Mouse (Mus musculus) heart, embryonic 13.5 days (tissue): ENCODE measurements around the gene Adora2b. TPM values are rescaled to one million over a fixed set of nuclear protein-coding genes. Genes with fewer than 3 reads are reported as not detected.

ENCODE experiments used
- ATAC-seq: fragments of 200-750 bp; cut with Nextera tagmentation; 2 replicates; pipeline ENCODE4 v1.8.0; 2017; ENCODE audit warnings: moderate TSS enrichment; ENCODE audit not compliant: insufficient number of reproducible peaks, low FRiP score, low TSS enrichment; ENCODE audit errors: extremely low read depth
- H3K27ac ChIP-seq: fragments of 300-500 bp; sonication (generic); replicated peaks from 2 replicates; pipeline ENCODE4 v1.5.1; 2015; ENCODE audit warnings: moderate library complexity, mild to moderate bottlenecking, inconsistent platforms
- H3K27me3 ChIP-seq: fragments of 300-500 bp; sonication (generic); replicated peaks from 2 replicates; pipeline ENCODE4 v1.6.1; 2015; ENCODE audit warnings: mild to moderate bottlenecking, inconsistent platforms
- H3K36me3 ChIP-seq: fragments of 300-500 bp; sonication (generic); 2 replicates; pipeline ENCODE4 v1.6.1; 2015; ENCODE audit warnings: mild to moderate bottlenecking, inconsistent platforms
- H3K4me1 ChIP-seq: fragments of 300-500 bp; sonication (generic); 2 replicates; pipeline ENCODE4 v1.6.1; 2015; ENCODE audit warnings: inconsistent platforms
- H3K4me2 ChIP-seq: fragments of 300-500 bp; sonication (generic); 2 replicates; pipeline ENCODE4 v1.6.1; 2015; ENCODE audit warnings: inconsistent platforms, mild to moderate bottlenecking, moderate library complexity
- H3K4me3 ChIP-seq: fragments of 300-500 bp; sonication (generic); 2 replicates; pipeline ENCODE4 v1.5.1; 2015; ENCODE audit warnings: moderate library complexity, mild to moderate bottlenecking, inconsistent platforms
- H3K9ac ChIP-seq: fragments of 300-500 bp; sonication (generic); 2 replicates; pipeline ENCODE4 v1.6.1; 2015; ENCODE audit warnings: inconsistent platforms, mild to moderate bottlenecking, moderate library complexity
- H3K9me3 ChIP-seq: fragments of 300-500 bp; sonication (generic); 2 replicates; pipeline ENCODE4 v1.6.1; 2016; ENCODE audit warnings: inconsistent platforms
- WGBS: fragments of 180-500 bp; shearing (Covaris S2); methylation state at CpG from one replicate; pipeline ENCODE4 v1.1.7; 2015; ENCODE audit warnings: mixed read lengths; 5-methylcytosine and 5-hydroxymethylcytosine counted together
- polyA plus RNA-seq: library from polyadenylated mRNA; unstranded; fragments of >200 nt; fragmentation: Nextera tagmentation; extraction: Ambion mirVana; gene quantifications from 2 replicates; pipeline ENCODE4 v1.2.1, GENCODE M21; 2015

Adora2b gene
- polyA plus RNA-seq = 1.4 and 2.0 TPM in 2 replicates

- no peaks in the 10 kb centered on the region for H3K36me3 ChIP-seq
- H3K27ac ChIP-seq = no peak within 1 kb of the TSS
- H3K27me3 ChIP-seq = peaks cover 60% of the 10 kb centered on the region
- peak within 1 kb of the TSS; percentile 100 for H3K4me2 ChIP-seq
- H3K4me3 ChIP-seq = peak within 1 kb of the TSS; percentile 62
- H3K4me1 ChIP-seq = peaks cover 18% of the 10 kb centered on the region
- peak within 1 kb of the TSS; percentile 76 for H3K9ac ChIP-seq
- peak; percentile 78 for ATAC-seq
- no peaks in the 10 kb centered on the region for H3K9me3 ChIP-seq
- under 1% methylated on average over 69 of the region's 69 CpGs for WGBS
Measured at GRCm38 (mm10) chr11:62248401-62249244, at the start of gene Adora2b. Gene Adora2b, plus strand, starts transcription at chr11:62248984.

- H3K27ac ChIP-seq = no peak overlapping the region
- no peaks in the 10 kb centered on the region for H3K9me3 ChIP-seq
- H3K4me3 ChIP-seq = no peak overlapping the region
- WGBS = 63% methylated on average over 5 of the region's 5 CpGs
- ATAC-seq = no peak
- no peak overlapping the region for H3K9ac ChIP-seq
- H3K36me3 ChIP-seq = peaks cover 6% of the 10 kb centered on the region; the same call in 1 of the 2 replicates
- H3K27me3 ChIP-seq = no peaks in the 10 kb centered on the region
- H3K4me2 ChIP-seq = no peak overlapping the region
- H3K4me1 ChIP-seq = no peaks in the 10 kb centered on the region
Measured at GRCm38 (mm10) chr11:62200901-62201512, 47.8 kb upstream of the Adora2b start.

GRCm38 (mm10) chr11:62202645-62203044, 46.1 kb upstream of the Adora2b start:
- H3K27ac ChIP-seq = no peak overlapping the region
- H3K9ac ChIP-seq = no peak overlapping the region
- H3K4me1 ChIP-seq = no peaks in the 10 kb centered on the region
- H3K4me3 ChIP-seq = no peak overlapping the region
- WGBS = 74% methylated on average over 1 of the region's 1 CpGs
- no peaks in the 10 kb centered on the region for H3K9me3 ChIP-seq
- ATAC-seq = no peak
- H3K4me2 ChIP-seq = no peak overlapping the region
- peaks cover 16% of the 10 kb centered on the region for H3K36me3 ChIP-seq
- no peaks in the 10 kb centered on the region for H3K27me3 ChIP-seq

DNA sequence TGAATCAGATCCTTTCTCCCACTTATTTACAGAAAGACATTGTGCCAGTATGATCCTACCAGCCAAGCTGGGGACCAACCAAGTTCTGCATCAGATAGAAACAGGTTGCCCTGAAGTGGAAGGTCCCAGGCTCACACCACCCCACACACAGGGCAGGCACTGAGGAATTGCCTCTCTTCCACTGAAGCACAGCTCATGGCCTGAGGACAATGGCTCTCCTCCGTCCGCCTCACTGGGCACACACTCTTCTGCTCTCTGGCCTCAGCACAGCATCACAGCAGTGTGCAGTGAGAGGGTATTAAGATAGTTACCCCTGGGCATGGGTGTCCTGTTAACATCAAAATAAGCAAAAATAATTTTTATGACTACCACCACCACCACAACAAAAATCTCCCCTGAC, 39.7 kb upstream of the Adora2b start:
- 87% methylated on average over 2 of the region's 2 CpGs for WGBS
- 0 out of 2 replicates have a peak, but pooled peaks cover 8% of the 10 kb centered on the region for H3K4me1 ChIP-seq
- no peak for ATAC-seq
- no peak overlapping the region for H3K4me3 ChIP-seq
- H3K27ac ChIP-seq = no peak overlapping the region
- peaks cover 22% of the 10 kb centered on the region for H3K36me3 ChIP-seq
- no peak overlapping the region for H3K9ac ChIP-seq
- H3K4me2 ChIP-seq = no peak overlapping the region
- H3K9me3 ChIP-seq = no peaks in the 10 kb centered on the region
- no peaks in the 10 kb centered on the region for H3K27me3 ChIP-seq

GRCm38 (mm10) chr11:62209891-62210290, 38.9 kb upstream of the Adora2b start:
- 0 out of 2 replicates have a peak, but pooled peaks cover 8% of the 10 kb centered on the region for H3K4me1 ChIP-seq
- WGBS = 55% methylated on average over 4 of the region's 4 CpGs
- H3K4me2 ChIP-seq = no peak overlapping the region
- no peak for ATAC-seq
- peak overlapping the region; percentile 36; the same call in 1 of the 2 replicates for H3K27ac ChIP-seq
- no peaks in the 10 kb centered on the region for H3K9me3 ChIP-seq
- H3K27me3 ChIP-seq = no peaks in the 10 kb centered on the region
- H3K36me3 ChIP-seq = peaks cover 22% of the 10 kb centered on the region
- H3K4me3 ChIP-seq = no peak overlapping the region
- no peak overlapping the region for H3K9ac ChIP-seq

DNA sequence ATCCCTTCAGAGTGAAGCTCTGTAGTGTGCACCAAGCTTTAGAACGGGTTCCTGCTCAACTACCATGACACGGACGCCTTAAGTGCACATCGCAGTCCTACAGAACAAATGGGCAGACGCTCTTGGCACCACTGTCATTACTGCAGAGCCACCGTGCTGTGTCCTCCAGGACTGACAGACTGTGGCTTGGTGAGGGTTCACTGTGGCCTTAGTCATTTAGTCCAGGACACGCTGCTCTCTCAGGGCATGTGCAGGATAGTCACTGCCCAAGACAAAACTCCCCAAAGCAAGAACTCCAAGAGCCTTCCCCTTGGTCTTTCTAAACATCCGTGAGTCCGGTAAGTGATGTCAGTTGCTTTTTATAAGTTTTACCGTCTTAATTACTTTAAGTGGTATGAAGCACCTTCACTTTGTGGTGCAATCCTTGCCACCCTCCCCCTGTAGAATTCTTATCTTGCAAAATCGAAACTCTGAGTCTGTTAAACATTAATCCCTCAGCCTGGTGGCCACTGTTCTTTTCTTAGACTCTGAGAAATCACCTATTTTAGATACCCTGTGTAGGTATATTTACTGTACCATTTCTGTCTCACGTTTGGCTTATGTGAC, 35.3 kb upstream of the Adora2b start:
- H3K4me3 ChIP-seq = no peak overlapping the region
- H3K27ac ChIP-seq = no peak overlapping the region
- H3K9me3 ChIP-seq = no peaks in the 10 kb centered on the region
- WGBS = 82% methylated on average over 12 of the region's 12 CpGs
- no peak overlapping the region for H3K9ac ChIP-seq
- no peaks in the 10 kb centered on the region for H3K27me3 ChIP-seq
- H3K4me1 ChIP-seq = 0 out of 2 replicates have a peak, but pooled peaks cover 8% of the 10 kb centered on the region
- no peak for ATAC-seq
- H3K4me2 ChIP-seq = no peak overlapping the region
- no peaks in the 10 kb centered on the region for H3K36me3 ChIP-seq

DNA sequence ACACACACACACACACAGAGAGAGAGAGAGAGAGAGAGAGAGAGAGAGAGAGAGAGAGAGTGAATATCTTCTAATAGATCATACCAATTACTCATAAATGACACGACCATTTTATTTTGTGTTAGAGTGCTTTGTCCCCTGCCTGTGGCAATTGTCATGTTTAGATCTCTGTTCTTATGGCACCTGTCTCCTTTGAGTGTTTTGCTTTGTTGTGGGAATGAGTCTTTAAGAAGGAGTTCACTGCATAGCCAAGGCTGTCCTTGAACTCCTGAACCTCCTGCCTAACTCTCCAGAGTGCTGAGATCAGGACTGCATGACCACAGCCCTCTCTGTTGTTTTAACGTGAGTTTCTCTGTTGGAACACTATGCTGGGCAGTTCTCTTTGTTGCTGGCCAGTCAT, 33.7 kb upstream of the Adora2b start:
- WGBS = 62% methylated on average over 2 of the region's 2 CpGs
- peaks cover 3% of the 10 kb centered on the region; the same call in 1 of the 2 replicates for H3K4me1 ChIP-seq
- no peak overlapping the region for H3K4me3 ChIP-seq
- H3K4me2 ChIP-seq = no peak overlapping the region
- no peaks in the 10 kb centered on the region for H3K9me3 ChIP-seq
- no peak for ATAC-seq
- no peak overlapping the region for H3K9ac ChIP-seq
- no peaks in the 10 kb centered on the region for H3K36me3 ChIP-seq
- no peaks in the 10 kb centered on the region for H3K27me3 ChIP-seq
- no peak overlapping the region for H3K27ac ChIP-seq

DNA sequence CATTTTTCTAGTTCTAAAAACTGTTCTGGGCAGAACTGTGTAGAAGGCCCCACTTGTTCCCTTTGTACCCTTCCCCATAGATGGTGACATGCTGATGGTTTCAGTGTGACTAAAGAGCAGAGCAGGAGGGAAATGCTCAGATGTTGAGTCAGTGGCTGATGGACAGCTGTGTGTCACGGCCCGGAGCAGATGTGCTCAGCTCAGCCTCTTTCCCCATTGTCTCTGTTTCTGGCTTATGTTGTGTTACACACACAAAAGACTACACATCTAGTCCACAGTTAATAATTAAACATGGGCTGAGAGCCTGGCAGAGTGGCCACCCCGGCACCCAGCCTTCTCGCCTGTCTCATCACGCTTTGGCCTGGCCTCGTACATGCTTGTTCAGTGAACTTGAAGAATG, 31.0 kb upstream of the Adora2b start:
- Histone ChIP-seq H3K4me3 (no peak overlapping the region), H3K9me3 (no peaks in the 10 kb centered on the region), H3K27ac (no peak overlapping the region), H3K4me2 (no peak overlapping the region), H3K27me3 (no peaks in the 10 kb centered on the region), H3K4me1 (peaks cover 21% of the 10 kb centered on the region), H3K9ac (no peak overlapping the region), H3K36me3 (no peaks in the 10 kb centered on the region)
- WGBS = 80% methylated on average over 6 of the region's 6 CpGs
- no peak for ATAC-seq

GRCm38 (mm10) chr11:62220756-62221510, 27.9 kb upstream of the Adora2b start:
- Histone ChIP-seq H3K9ac (no peak overlapping the region), H3K9me3 (no peaks in the 10 kb centered on the region), H3K27ac (peak overlapping the region; percentile 60; the same call in 1 of the 2 replicates), H3K4me3 (no peak overlapping the region), H3K36me3 (no peaks in the 10 kb centered on the region), H3K4me2 (no peak overlapping the region), H3K27me3 (no peaks in the 10 kb centered on the region), H3K4me1 (peaks cover 38% of the 10 kb centered on the region)
- no peak for ATAC-seq
- 54% methylated on average over 7 of the region's 7 CpGs for WGBS

DNA sequence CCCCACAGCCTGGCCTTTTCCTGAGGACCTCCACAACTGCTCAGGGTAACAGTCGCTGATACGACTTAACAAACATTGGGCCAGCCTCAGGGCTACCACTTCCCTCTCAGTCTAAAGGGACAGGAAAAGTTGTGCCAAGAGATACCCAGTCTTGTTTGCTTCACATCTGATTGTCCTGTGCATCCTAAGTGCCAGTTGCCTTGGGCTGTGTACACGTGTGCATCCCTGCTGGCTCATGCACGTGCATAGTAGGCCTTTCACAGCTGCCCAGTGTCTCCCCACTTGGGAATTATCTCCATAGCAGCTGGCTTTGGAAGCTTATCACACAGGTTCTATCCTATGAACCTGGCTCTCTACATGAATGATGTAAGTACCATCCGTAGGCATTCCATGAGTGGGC, 25.4 kb upstream of the Adora2b start:
- Histone ChIP-seq H3K9me3 (no peaks in the 10 kb centered on the region), H3K4me3 (no peak overlapping the region), H3K4me2 (no peak overlapping the region), H3K4me1 (peaks cover 38% of the 10 kb centered on the region), H3K27me3 (no peaks in the 10 kb centered on the region), H3K36me3 (no peaks in the 10 kb centered on the region), H3K27ac (no peak overlapping the region), H3K9ac (no peak overlapping the region)
- 88% methylated on average over 5 of the region's 5 CpGs for WGBS
- ATAC-seq = no peak

DNA sequence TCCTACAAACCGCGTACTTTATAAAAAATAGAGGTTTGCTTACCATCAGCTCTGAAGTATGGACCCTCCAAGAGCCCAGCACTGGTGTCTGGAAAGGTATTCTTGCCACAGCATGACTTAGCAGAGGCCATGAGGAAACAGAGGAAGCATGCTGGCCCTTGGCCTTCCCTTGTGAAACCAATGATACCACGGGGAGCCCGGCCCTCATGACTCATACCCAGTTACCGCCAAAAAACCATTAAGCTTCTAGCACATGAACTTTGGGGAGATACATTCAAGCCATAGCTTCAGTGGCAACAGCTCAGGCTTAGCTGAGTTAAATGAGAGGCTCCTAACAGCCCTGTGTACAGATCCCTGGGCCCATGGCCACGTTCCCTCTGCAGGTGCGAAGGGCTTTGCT, 24.8 kb upstream of the Adora2b start:
- H3K9ac ChIP-seq = no peak overlapping the region
- H3K9me3 ChIP-seq = no peaks in the 10 kb centered on the region
- no peak for ATAC-seq
- no peaks in the 10 kb centered on the region for H3K36me3 ChIP-seq
- H3K4me2 ChIP-seq = no peak overlapping the region
- H3K27me3 ChIP-seq = no peaks in the 10 kb centered on the region
- 82% methylated on average over 7 of the region's 7 CpGs for WGBS
- no peak overlapping the region for H3K4me3 ChIP-seq
- H3K27ac ChIP-seq = no peak overlapping the region
- H3K4me1 ChIP-seq = peaks cover 38% of the 10 kb centered on the region
